Mouse (Mus musculus): ENCODE measurements around the gene Cep83.
"Not testable (repeated sequence)": the region's sequence is repeated elsewhere in the genome, so short reads cannot be mapped to it uniquely, and the experiment has no call there.

Cep83 gene

GRCm38 (mm10) chr10:94688420-94689175, at the start of gene Cep83:
Gene Cep83 (plus strand): TSS chr10:94688654.
- peak; percentile 94 to 96 for DNase-seq

- DNase-seq, result no peak
Measured at GRCm38 (mm10) chr10:94639281-94639680, 49.2 kb upstream of the Cep83 start.

GRCm38 (mm10) chr10:94640067-94640466, 48.4 kb upstream of the Cep83 start:
- DNase-seq, result no peak

- DNase-seq, result no peak
Measured at GRCm38 (mm10) chr10:94664036-94664435, 24.4 kb upstream of the Cep83 start.

GRCm38 (mm10) chr10:94664455-94664854, 24.0 kb upstream of the Cep83 start:
- no peak for DNase-seq

GRCm38 (mm10) chr10:94668147-94668546, 20.3 kb upstream of the Cep83 start:
- DNase-seq, result no peak

- no peak for DNase-seq
Measured at GRCm38 (mm10) chr10:94687801-94688419, 544 bp upstream of the Cep83 start.

GRCm38 (mm10) chr10:94689176-94689510, 689 bp downstream of the Cep83 start:
- no peak for DNase-seq

- DNase-seq, result no peak
Measured at GRCm38 (mm10) chr10:94690376-94690775, 1.9 kb downstream of the Cep83 start.

- DNase-seq, result no peak
Measured at GRCm38 (mm10) chr10:94692163-94692562, 3.7 kb downstream of the Cep83 start.

- no peak for DNase-seq
Measured at GRCm38 (mm10) chr10:94705643-94706258, 17.3 kb downstream of the Cep83 start.

GRCm38 (mm10) chr10:94706695-94707094, 18.2 kb downstream of the Cep83 start:
- DNase-seq, result no peak

GRCm38 (mm10) chr10:94709622-94710319, 21.3 kb downstream of the Cep83 start:
- peak in 1 of 2 experiments; percentile 24 for DNase-seq

GRCm38 (mm10) chr10:94710320-94710695, 21.9 kb downstream of the Cep83 start:
- no peak for DNase-seq

- DNase-seq, result no peak
Measured at GRCm38 (mm10) chr10:94720300-94720699, 31.8 kb downstream of the Cep83 start.

GRCm38 (mm10) chr10:94728053-94728452, 39.6 kb downstream of the Cep83 start:
- DNase-seq, result not testable (repeated sequence)

- no peak for DNase-seq
Measured at GRCm38 (mm10) chr10:94730445-94730844, 42.0 kb downstream of the Cep83 start.

GRCm38 (mm10) chr10:94734829-94735228, 46.4 kb downstream of the Cep83 start:
- no peak for DNase-seq

- no peak for DNase-seq
Measured at GRCm38 (mm10) chr10:94740221-94740620, 51.8 kb downstream of the Cep83 start.

- DNase-seq, result no peak
Measured at GRCm38 (mm10) chr10:94741459-94741858, 53.0 kb downstream of the Cep83 start.

- DNase-seq, result peak; percentile 8 to 40
Measured at GRCm38 (mm10) chr10:94747011-94747410, 58.6 kb downstream of the Cep83 start.

- no peak for DNase-seq
Measured at GRCm38 (mm10) chr10:94771496-94771895, 83.0 kb downstream of the Cep83 start.

GRCm38 (mm10) chr10:94777576-94777975, 89.1 kb downstream of the Cep83 start:
- no peak for DNase-seq
